Mouse (Mus musculus) limb, embryonic 10.5 days (tissue): ENCODE results near the gene Dst. TPM values are rescaled to one million over a fixed set of nuclear protein-coding genes. Genes with fewer than 3 reads are reported as not detected.

Experiments used
- DNase-seq: peaks from one replicate; pipeline ENCODE4 v3.0.0-alpha.2; 2017; ENCODE audit warnings: low spot score
- H3K27ac ChIP-seq: fragments of 300-500 bp; sonication (generic); 2 replicates; pipeline ENCODE4 v1.5.1; 2016; ENCODE audit warnings: mild to moderate bottlenecking
- H3K27me3 ChIP-seq: fragments of 300-500 bp; sonication (generic); 2 replicates; pipeline ENCODE4 v1.6.1; 2016; ENCODE audit warnings: low read depth, mild to moderate bottlenecking; ENCODE audit not compliant: poor library complexity, severe bottlenecking
- H3K36me3 ChIP-seq: fragments of 300-500 bp; sonication (generic); 2 replicates; pipeline ENCODE4 v1.6.1; 2016; ENCODE audit warnings: mild to moderate bottlenecking, moderate library complexity
- H3K4me1 ChIP-seq: fragments of 300-500 bp; sonication (generic); 2 replicates; pipeline ENCODE4 v1.6.1; 2016
- H3K4me3 ChIP-seq: fragments of 300-500 bp; sonication (generic); 2 replicates; pipeline ENCODE4 v1.5.1; 2016; ENCODE audit warnings: mild to moderate bottlenecking, moderate library complexity
- H3K9me3 ChIP-seq: fragments of 300-500 bp; sonication (generic); replicated peaks from 2 replicates; pipeline ENCODE4 v1.6.1; 2016; ENCODE audit warnings: mild to moderate bottlenecking
- WGBS: fragments of 180-500 bp; shearing (Covaris S2); methylation state at CpG from one replicate; pipeline ENCODE4 v1.1.7; 2016; 5-methylcytosine and 5-hydroxymethylcytosine counted together
- polyA plus RNA-seq: library from polyadenylated mRNA; unstranded; fragments of >200 nt; fragmentation: Nextera tagmentation; extraction: Ambion mirVana; gene quantifications from 2 replicates; pipeline ENCODE4 v1.2.1, GENCODE M21; 2016

Dst gene
- polyA plus RNA-seq, 1 experiment from 2014 or later: 9.7 TPM

DNA sequence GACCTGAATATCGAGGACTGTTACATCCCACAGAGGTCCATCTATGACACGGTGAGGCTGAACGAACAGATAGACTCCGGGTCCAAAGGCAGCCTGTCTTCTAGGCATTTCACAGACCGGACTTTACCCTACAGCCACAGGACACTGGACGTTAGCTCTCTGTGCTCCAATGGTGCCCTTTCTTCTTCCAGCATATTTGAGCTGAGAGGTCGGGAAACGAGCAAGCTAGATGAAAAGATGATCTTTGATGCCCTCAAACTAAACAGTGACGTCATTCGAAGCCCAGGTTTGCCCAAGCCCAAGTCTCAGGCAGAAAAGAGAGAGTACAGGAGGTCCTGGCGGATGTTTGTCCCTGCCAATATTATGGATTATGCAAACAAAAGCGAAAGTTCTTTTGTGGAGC, 329.7 kb downstream of the Dst start:
- no peak overlapping the region for H3K27ac ChIP-seq
- H3K36me3 ChIP-seq: no peaks in the 10 kb centered on the region
- WGBS: 81% methylated on average over 12 of the region's 12 CpGs
- H3K27me3 ChIP-seq: peaks cover 15% of the 10 kb centered on the region; the same call in 1 of the 2 replicates
- H3K4me1 ChIP-seq: peaks cover 17% of the 10 kb centered on the region
- no peak for DNase-seq
- no peak overlapping the region for H3K4me3 ChIP-seq
- H3K9me3 ChIP-seq: no peaks in the 10 kb centered on the region

DNA sequence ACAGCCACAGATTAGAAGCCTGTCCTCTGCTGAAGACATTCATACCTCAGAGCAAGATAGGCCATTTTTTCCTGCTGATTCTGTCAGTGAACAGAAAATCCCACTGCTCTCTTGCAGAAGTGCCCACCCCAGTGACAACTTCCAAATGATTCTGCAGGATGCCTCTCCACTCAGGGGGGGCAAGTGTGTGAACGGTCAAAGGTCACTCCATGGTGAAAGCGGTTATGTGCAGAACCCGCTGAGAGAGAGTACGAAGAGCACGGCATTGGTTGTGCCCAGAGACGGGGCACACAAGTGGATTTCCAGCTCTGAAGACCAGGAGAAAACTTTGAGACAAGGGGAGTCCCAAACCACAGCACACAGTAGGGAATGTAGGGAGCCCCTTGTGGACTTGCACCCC, 330.2 kb downstream of the Dst start:
- 93% methylated on average over 6 of the region's 6 CpGs for WGBS
- H3K4me1 ChIP-seq: peaks cover 17% of the 10 kb centered on the region
- no peak for DNase-seq
- no peaks in the 10 kb centered on the region for H3K9me3 ChIP-seq
- H3K4me3 ChIP-seq: no peak overlapping the region
- H3K27ac ChIP-seq: no peak overlapping the region
- H3K27me3 ChIP-seq: peaks cover 15% of the 10 kb centered on the region; the same call in 1 of the 2 replicates
- H3K36me3 ChIP-seq: no peaks in the 10 kb centered on the region

- DNase-seq: no peak
- no peaks in the 10 kb centered on the region for H3K27me3 ChIP-seq
- H3K9me3 ChIP-seq: no peaks in the 10 kb centered on the region
- no peaks in the 10 kb centered on the region for H3K4me1 ChIP-seq
- 95% methylated on average over 10 of the region's 10 CpGs for WGBS
- no peak overlapping the region for H3K4me3 ChIP-seq
- H3K36me3 ChIP-seq: no peaks in the 10 kb centered on the region; the same call in 1 of the 2 replicates
- H3K27ac ChIP-seq: no peak overlapping the region
These were observed 336.7 kb downstream of the Dst start for GRCm38 (mm10) chr1:34244678-34245077.

DNA sequence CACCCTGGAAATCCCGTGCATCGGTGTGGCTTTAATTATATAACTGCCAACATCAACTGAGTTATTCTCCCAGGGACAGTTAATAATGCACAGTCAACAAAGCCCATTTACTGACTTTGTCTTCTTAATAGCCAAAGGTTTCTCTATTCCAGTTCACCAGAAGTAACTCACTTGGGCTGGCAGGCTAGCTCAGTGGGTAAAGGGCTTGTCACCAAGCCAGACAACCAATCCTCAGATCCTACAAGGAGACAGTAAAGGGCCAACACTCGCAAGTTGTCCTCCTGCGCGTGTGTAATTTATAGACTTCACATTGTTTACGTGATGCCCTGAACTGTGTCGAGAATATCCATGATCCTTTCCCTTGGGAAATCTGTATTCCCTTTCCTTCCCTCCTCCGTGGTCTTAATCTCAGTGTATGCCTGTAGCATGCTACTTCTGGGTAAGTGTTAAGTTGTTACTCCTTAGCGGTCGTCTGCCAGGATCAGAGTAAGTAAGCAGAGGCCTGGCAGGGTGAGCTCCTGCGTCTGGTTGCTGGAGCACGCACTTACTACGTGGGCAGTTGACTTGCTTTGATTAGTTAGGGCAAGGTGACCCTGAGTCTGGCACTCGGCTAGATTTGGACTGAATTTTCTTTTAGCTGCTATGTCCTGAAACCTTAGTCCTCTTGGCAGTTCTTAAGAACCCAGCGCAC, 338.1 kb downstream of the Dst start:
- no peaks in the 10 kb centered on the region for H3K27me3 ChIP-seq
- 85% methylated on average over 15 of the region's 15 CpGs for WGBS

DNA sequence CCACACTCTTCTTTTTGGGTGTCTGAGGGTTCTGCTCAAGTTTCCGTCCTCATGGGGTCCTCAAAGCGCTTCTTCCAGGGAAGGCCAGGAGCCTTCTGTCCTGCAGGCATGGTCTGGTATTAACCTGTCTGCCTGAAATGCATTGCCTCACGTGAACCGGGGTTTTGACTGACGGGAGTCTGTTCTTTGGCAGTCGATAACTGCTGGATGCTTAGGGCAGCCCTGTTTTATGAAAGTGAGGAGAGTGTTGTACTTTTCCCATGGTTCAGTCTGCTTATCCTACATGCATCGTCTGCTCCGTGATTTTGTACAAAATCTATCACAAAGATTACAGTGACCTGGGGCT, 338.6 kb downstream of the Dst start:
- no peaks in the 10 kb centered on the region for H3K4me1 ChIP-seq
- H3K27ac ChIP-seq: no peak overlapping the region
- DNase-seq: no peak
- no peak overlapping the region for H3K4me3 ChIP-seq
- H3K27me3 ChIP-seq: no peaks in the 10 kb centered on the region
- no peaks in the 10 kb centered on the region for H3K9me3 ChIP-seq
- WGBS: 95% methylated on average over 8 of the region's 8 CpGs
- peaks cover 2% of the 10 kb centered on the region; the same call in 1 of the 2 replicates for H3K36me3 ChIP-seq

More for the DNA sequence above, 338.1 kb downstream of the Dst start:
- Histone ChIP-seq H3K36me3 (peaks cover 2% of the 10 kb centered on the region; the same call in 1 of the 2 replicates), H3K9me3 (no peaks in the 10 kb centered on the region), H3K27ac (no peak overlapping the region), H3K4me3 (no peak overlapping the region), H3K4me1 (no peaks in the 10 kb centered on the region)
- no peak for DNase-seq

DNA sequence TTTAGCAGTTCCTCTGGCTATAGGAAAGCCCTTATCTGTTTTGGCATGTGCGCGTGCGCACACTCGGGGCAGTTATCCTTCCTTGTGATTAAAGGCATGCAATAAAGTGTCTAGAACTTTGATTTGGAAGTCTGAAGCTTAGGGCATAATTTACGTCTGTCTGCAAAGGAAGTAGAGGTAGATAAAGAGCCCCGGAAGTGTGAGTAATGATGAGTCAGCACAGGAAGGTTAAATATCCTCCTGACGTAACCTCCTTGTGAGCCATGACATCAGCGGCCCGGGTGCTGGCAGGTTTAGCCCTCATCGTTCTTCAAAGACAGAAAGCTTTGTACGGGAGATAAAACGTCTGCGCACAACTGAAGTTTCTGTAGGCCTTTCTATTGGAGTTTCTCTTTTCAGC, 343.1 kb downstream of the Dst start:
- no peaks in the 10 kb centered on the region for H3K9me3 ChIP-seq
- H3K27me3 ChIP-seq: no peaks in the 10 kb centered on the region
- H3K27ac ChIP-seq: no peak overlapping the region
- no peaks in the 10 kb centered on the region for H3K4me1 ChIP-seq
- no peak overlapping the region for H3K4me3 ChIP-seq
- DNase-seq: no peak
- 79% methylated on average over 13 of the region's 13 CpGs for WGBS
- H3K36me3 ChIP-seq: peaks cover 13% of the 10 kb centered on the region; the same call in 1 of the 2 replicates

- H3K27me3 ChIP-seq: no peaks in the 10 kb centered on the region
- no peak overlapping the region for H3K4me3 ChIP-seq
- WGBS: 91% methylated on average over 8 of the region's 8 CpGs
- no peak overlapping the region for H3K27ac ChIP-seq
- no peaks in the 10 kb centered on the region for H3K4me1 ChIP-seq
- DNase-seq: no peak
- H3K9me3 ChIP-seq: no peaks in the 10 kb centered on the region
- peaks cover 13% of the 10 kb centered on the region; the same call in 1 of the 2 replicates for H3K36me3 ChIP-seq
These were observed 344.2 kb downstream of the Dst start for GRCm38 (mm10) chr1:34252267-34252666.

- peaks cover 22% of the 10 kb centered on the region; the same call in 1 of the 2 replicates for H3K36me3 ChIP-seq
- H3K4me1 ChIP-seq: no peaks in the 10 kb centered on the region
- H3K4me3 ChIP-seq: no peak overlapping the region
- no peaks in the 10 kb centered on the region for H3K9me3 ChIP-seq
- no peak overlapping the region for H3K27ac ChIP-seq
- no peak for DNase-seq
- 87% methylated on average over 7 of the region's 7 CpGs for WGBS
- no peaks in the 10 kb centered on the region for H3K27me3 ChIP-seq
These were observed 345.9 kb downstream of the Dst start for GRCm38 (mm10) chr1:34253876-34254275.

DNA sequence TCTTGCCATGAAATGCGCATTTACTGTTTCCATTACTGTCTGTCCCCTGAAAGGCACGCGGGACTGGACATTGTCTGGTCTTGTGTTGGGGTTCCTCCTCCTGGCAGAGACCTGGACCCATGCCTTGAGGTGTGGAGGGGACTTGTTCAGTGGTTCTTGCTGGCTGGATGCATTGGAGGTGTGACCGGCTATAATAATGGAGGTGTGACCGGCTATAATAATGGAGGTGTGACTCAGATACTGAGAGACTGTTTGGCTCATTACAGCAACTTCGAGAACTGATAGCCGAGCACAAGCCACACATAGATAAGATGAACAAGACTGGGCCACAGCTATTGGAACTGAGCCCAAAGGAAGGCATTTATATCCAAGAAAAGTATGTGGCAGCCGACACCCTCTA, 351.9 kb downstream of the Dst start:
- Histone ChIP-seq H3K9me3 (no peaks in the 10 kb centered on the region), H3K27ac (no peak overlapping the region), H3K4me1 (no peaks in the 10 kb centered on the region), H3K27me3 (no peaks in the 10 kb centered on the region), H3K36me3 (peaks cover 23% of the 10 kb centered on the region), H3K4me3 (no peak overlapping the region)
- no peak for DNase-seq
- 93% methylated on average over 8 of the region's 8 CpGs for WGBS

- 86% methylated on average over 12 of the region's 12 CpGs for WGBS
- no peaks in the 10 kb centered on the region for H3K9me3 ChIP-seq
- no peak for DNase-seq
- H3K27me3 ChIP-seq: no peaks in the 10 kb centered on the region
- H3K4me3 ChIP-seq: no peak overlapping the region
- peaks cover 23% of the 10 kb centered on the region for H3K36me3 ChIP-seq
- no peak overlapping the region for H3K27ac ChIP-seq
- H3K4me1 ChIP-seq: no peaks in the 10 kb centered on the region
These were observed 353.0 kb downstream of the Dst start for GRCm38 (mm10) chr1:34261011-34261410.

GRCm38 (mm10) chr1:34268520-34268919, 360.5 kb downstream of the Dst start:
- WGBS: 88% methylated on average over 13 of the region's 13 CpGs
- Histone ChIP-seq H3K36me3 (peaks cover 26% of the 10 kb centered on the region), H3K4me1 (no peaks in the 10 kb centered on the region), H3K4me3 (no peak overlapping the region), H3K27me3 (no peaks in the 10 kb centered on the region), H3K9me3 (no peaks in the 10 kb centered on the region), H3K27ac (no peak overlapping the region)
- DNase-seq: no peak

- no peaks in the 10 kb centered on the region for H3K27me3 ChIP-seq
- H3K27ac ChIP-seq: no peak overlapping the region
- no peaks in the 10 kb centered on the region for H3K9me3 ChIP-seq
- 93% methylated on average over 11 of the region's 11 CpGs for WGBS
- H3K4me1 ChIP-seq: no peaks in the 10 kb centered on the region
- no peak for DNase-seq
- no peak overlapping the region for H3K4me3 ChIP-seq
- peaks cover 23% of the 10 kb centered on the region; the same call in 1 of the 2 replicates for H3K36me3 ChIP-seq
These were observed 361.6 kb downstream of the Dst start for GRCm38 (mm10) chr1:34269578-34269977.

DNA sequence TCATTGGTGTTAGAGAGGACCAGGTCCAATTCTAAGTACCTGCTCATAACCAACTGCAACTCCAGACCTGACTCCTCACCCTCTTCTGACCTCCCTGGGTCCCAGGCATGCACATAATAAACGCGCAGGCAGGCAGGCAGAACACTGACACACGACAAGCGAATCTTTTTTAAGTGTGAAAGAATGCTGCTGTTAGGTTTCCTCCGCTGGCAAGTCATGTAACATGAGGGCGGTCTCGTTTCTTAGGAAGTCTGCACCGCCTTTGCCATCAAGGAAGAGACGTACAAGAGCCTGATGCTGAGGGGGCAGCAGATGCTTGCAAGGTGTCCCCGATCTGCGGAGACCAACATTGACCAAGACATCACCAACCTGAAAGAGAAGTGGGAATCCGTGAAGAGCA, 365.9 kb downstream of the Dst start:
- Histone ChIP-seq H3K36me3 (peaks cover 30% of the 10 kb centered on the region), H3K9me3 (no peaks in the 10 kb centered on the region), H3K27me3 (no peaks in the 10 kb centered on the region), H3K4me3 (no peak overlapping the region), H3K27ac (no peak overlapping the region), H3K4me1 (no peaks in the 10 kb centered on the region)
- no peak for DNase-seq
- WGBS: 93% methylated on average over 12 of the region's 12 CpGs

DNA sequence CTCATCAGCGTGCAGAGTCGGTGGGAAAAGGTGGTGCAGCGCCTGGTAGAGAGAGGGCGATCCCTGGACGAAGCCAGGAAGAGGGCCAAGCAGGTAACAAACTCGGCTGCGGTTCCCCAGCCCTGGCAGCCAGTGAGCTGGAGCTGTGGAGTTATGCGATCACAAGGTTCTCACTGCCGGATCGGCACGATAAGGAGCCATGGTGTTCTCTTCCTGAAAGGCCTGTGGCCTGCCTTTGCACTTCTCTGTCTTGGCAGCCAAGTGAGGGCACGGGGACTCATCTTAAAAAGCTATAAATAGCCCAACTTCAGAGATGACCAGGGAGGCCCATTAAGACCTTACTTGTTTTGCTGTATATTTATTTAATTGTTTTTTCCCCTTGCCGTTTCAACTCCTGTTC, 367.8 kb downstream of the Dst start:
- no peak for DNase-seq
- WGBS: 95% methylated on average over 13 of the region's 13 CpGs
- no peak overlapping the region for H3K4me3 ChIP-seq
- H3K9me3 ChIP-seq: no peaks in the 10 kb centered on the region
- no peaks in the 10 kb centered on the region for H3K4me1 ChIP-seq
- H3K27ac ChIP-seq: no peak overlapping the region
- peaks cover 24% of the 10 kb centered on the region for H3K36me3 ChIP-seq
- H3K27me3 ChIP-seq: no peaks in the 10 kb centered on the region
